Mouse (Mus musculus): ENCODE data around the gene Macf1.

The Macf1 gene

GRCm38 (mm10) chr4:123684260-123684659 is at the start of gene Macf1:
Gene Macf1 (minus strand): TSS chr4:123684360.
- no peak for DNase-seq (ENCODE audit: low read depth, low spot score)

DNA sequence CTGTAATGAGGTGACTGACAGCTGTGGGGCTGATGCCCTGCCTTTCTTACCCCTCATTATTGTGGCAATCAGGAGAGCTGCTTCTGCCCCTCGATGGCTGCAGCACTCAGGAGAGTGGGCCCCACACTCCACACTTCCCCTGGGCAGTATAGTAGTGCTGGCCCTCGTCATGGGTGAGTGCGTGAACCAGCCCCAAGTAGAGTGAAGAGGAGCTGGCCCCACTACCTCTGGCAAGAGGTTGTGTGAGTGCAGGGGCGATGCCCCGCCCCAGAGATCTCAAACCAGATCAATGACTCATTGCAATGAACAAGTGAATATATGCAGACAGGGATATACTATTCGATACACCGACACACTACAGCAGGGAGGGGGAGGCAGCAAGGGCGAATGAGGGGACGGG is 49.4 kb upstream of the Macf1 start:
- no peak for DNase-seq (ENCODE audit: low read depth, low spot score)

DNA sequence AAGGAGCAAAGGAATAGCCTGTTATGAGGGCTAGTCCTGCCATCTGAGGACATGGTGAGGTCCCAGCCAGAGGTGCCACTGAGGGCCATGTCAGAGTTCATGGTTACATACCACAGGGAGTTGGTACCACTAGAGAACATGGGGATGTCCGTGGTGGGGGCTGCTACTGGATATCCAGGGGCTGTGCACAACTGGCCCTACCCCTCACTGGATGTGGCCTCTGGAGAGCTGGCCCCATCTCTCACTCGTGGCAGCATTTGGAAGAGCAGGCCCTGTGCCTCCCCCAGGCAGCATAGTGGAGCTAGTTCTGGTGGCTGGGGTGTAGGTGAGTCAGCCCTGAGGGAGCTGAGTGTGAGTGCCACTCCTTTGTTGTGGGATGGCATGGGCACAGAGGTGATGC is 48.8 kb upstream of the Macf1 start:
- no peak for DNase-seq (ENCODE audit: low read depth, low spot score)

- DNase-seq (ENCODE audit: low read depth, low spot score), result no peak
Measured at GRCm38 (mm10) chr4:123732163-123732910, 48.2 kb upstream of the Macf1 start.

GRCm38 (mm10) chr4:123721761-123722160 is 37.6 kb upstream of the Macf1 start:
- DNase-seq (ENCODE audit: low read depth, low spot score), result no peak

DNA sequence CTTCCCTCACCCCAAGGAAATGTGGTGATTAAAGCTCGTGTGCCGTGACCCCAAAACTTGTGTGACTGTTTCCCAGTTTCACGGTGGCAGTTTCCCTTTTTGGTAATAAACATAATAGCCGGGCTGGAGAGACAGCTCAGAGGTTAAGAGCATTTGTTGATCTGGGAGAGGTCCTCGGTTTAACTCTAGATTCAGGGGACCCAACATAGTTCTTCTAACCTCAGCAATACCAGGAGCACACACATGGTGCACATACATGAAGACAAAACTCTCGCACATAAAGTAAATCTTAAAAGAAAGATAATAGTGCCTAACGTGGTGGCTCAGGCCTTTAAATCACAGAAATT is 34.2 kb upstream of the Macf1 start:
- no peak for DNase-seq (ENCODE audit: low read depth, low spot score)

DNA sequence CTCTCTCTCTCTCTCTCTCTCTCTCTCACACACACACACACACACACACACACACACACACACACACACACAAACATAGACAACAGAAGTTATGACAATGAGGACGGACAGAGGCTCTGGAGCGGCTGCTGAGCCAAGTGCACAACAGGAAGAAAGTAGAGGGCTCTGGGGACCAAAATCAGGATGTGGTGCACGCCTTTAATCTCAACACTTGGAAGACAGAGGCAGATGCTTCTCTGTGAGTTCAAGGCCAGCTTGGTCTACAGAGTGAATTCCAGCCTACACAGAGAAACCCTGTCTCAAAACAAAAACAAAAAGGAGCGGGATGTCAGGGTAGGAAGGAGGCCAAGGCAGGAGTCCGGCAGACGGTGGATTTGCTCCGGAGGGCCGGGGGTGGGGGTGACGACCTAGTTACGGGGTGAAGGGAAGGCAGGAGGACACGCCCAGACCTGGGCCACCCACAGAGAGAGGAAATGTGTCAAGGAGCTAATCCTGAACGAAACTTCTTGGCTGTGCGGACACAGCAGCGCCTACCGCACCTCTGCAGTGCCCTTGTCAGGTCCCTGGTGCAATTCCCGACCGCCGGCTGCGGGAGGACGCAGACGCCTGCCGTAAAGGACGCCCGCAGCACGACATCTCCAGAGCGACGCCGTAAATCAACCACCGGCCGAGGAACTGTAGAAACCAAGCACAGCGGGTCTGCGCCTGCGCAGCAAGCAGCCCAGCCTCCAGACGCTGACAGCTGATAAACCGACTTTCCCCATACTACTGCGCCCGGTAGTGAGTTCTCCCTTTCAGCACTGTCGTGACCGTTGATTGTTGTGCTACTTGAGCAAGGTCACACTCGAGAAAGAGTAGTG is 33.6 kb upstream of the Macf1 start, which contains the start of gene Ndufs5:
Ndufs5 (minus strand) TSS at position 629 of the 860 bp plus-strand sequence.
- DNase-seq (ENCODE audit: low read depth, low spot score), result peak; percentile 99

DNA sequence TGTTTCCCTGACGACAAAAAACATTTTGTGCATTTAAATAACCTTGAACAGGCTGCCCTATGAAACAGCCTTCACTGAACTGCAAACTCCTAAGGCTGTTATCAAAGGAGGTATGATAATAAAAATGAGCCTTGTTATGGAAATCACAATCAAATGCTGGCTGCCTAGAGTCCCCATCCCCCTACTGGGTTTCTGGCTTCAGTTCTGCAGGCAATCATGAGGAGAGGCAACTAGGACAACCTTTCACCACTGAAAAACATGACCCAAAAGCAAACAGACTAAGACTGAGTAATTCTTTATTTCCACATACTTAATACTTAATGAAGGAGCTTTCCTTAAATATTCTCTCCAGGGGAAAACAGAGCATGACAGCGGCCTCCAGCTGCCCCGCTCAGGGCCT is 28.3 kb upstream of the Macf1 start:
- DNase-seq (ENCODE audit: low read depth, low spot score), result no peak

GRCm38 (mm10) chr4:123707340-123707739 is 23.2 kb upstream of the Macf1 start:
- no peak for DNase-seq (ENCODE audit: low read depth, low spot score)

GRCm38 (mm10) chr4:123705340-123705739 is 21.2 kb upstream of the Macf1 start:
- DNase-seq (ENCODE audit: low read depth, low spot score), result no peak

- no peak for DNase-seq (ENCODE audit: low read depth, low spot score)
Measured at GRCm38 (mm10) chr4:123693384-123693783, 9.2 kb upstream of the Macf1 start.

- DNase-seq (ENCODE audit: low read depth, low spot score), result no peak
Measured at GRCm38 (mm10) chr4:123692071-123692470, 7.9 kb upstream of the Macf1 start.

- no peak for DNase-seq (ENCODE audit: low read depth, low spot score)
Measured at GRCm38 (mm10) chr4:123690311-123690710, 6.2 kb upstream of the Macf1 start.

DNA sequence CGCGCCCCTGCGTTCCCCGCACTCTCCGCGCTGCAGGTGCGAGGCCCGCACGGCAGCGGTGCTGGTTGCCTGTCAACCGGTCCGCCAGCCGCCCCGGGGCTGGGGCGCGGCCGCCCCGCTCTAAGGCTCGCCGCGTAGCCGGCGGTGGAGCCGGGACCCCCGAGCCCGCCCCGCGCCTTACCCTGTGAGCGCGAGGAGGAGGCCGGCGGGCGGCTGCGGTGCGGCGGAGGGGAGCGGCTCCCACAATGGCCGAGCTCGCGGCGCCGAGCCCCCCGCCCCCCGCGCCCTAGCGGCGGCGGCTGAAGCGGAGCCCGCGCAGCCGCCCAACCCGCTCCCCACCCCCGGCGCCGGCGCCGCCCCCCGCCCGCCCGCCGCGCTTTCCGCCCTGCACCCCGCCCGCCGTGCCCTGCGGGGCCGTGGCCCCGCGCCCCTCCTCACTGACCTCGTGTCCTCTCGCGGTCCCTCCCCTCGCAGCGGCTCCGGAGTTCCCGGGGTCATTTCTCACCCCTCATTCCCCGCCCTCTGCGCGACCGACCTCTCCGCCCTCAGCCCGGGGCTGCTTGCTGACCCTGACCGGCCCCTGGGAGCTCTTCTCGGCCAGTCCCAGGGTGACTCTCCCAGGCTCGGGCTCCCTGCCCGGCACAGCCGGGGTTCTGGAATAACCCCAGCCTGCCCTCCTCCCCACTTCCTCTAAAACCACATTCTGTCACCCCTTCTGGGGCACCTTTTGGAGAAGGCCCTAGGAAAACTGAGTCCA is 3.0 kb upstream of the Macf1 start:
- DNase-seq (ENCODE audit: low read depth, low spot score), result peak; percentile 17

DNA sequence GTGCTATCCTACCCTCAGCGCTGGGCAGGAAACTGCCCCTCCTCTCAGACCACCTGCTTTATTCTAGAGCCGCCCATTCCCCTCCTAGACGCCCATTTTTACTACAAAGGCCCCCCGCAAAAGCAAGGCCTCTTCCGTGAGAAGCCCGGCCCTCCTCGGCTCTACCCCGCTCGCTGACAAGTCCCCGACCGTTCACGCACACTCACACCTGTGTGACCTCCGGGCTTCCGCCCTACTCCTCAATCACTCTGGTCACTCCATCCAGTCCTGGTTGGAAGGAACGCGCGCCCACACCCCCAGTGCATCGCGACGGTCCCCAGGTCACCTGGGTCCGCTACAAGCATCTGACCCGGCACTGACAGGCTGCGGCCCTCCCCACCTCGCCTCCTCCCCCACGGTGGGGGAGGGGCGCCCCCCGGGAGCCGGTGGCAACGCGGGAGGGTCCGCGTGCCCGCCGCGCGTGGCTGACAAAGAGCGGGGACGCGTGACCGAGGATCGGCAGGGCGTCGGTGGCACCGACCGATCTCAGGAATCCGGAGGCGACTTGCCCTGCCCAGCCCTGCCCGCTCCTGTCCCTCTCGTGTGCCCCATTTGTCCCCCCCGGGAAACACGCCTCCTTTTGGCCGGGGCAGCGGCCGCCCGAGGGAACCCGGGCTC is 2.3 kb upstream of the Macf1 start:
- DNase-seq (ENCODE audit: low read depth, low spot score), result peak; percentile 14

GRCm38 (mm10) chr4:123685506-123686242 is 1.5 kb upstream of the Macf1 start:
- no peak for DNase-seq (ENCODE audit: low read depth, low spot score)

DNA sequence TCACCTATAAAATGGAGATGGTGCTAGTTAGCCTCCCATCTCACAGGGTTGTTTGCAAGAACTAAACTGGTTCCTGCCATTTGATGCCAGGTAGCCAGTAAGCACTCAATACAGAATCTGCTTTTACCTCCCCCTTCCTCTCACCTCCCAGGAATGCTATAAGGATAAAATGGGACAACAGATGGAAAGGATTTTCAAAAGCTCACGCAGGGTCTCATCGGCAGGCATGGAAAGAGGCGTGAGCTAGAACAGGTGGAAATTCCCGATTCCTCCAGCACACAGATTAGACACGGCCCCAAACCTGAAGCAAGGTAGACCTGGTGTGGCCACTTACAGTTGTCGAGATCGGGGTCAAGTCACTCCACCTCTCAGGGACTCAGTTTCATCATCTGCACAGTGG is 886 bp upstream of the Macf1 start:
- no peak for DNase-seq (ENCODE audit: low read depth, low spot score)

DNA sequence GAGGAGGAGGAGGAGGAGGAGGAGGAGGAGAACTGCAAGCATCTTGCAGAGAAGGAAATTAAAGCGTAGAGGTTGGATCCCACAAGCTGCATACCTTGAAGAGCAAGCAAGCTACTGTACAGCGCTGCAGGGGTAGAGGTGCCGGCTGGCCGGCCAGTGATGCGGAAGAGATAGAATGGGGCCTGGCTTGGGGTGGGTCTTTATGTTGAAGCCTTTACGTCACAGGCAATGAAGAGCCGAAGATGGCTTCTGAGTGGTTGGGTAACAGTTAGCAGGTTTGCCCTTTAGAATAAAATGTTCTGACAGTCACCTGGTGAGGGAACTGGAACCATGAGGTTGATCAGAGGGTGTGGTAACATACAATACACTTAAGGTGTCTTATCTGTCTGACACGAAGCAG is 1.9 kb downstream of the Macf1 start:
- no peak for DNase-seq (ENCODE audit: low read depth, low spot score)

- no peak for DNase-seq (ENCODE audit: low read depth, low spot score)
Measured at GRCm38 (mm10) chr4:123680962-123681361, 3.2 kb downstream of the Macf1 start.

- DNase-seq (ENCODE audit: low read depth, low spot score), result no peak
Measured at GRCm38 (mm10) chr4:123677060-123677804, 6.9 kb downstream of the Macf1 start.
